8 mouse cellular contexts compared by ENCODE assay signal in the genomic region with DNA sequence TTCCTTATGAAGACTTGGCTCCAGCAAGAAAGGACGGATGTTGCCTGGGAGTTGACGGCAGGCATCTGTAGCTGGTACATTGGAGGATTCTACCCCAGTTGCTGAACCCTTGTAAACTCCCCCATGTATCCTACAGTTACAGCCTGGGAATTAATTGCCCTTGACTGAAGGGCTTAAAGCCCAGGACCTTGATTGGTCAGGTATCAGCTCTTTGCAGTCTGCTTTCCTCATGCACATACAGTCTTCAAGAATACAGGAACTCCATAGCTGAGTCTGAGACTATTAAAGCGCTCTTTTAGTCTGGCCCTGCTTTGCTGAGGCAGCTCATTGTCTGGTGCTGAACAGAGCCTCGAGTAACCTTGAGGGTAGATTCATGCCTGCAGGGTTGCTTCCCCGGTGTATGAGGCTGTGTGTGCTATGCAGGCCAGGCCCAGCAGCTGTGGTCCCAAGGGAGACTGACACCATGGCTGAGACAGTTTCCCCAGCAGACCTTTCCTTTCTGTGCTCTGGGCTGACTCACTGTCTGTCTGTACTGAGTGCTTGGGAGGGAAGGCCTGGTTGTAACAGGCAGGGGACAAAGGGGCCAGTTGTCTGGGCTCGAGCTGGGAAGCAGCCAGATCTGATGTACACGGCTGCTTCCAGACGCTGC. TPM values are rescaled to one million over a fixed set of nuclear protein-coding genes. Genes with fewer than 3 reads are reported as not detected.
A peak's percentile ranks its signal among the peaks of the same experiment; 100 is the strongest.
DNase-seq lines count a peak whose midpoint lies in the region; ATAC-seq and TF ChIP-seq lines count a peak whose summit lies in the region.

No protein-coding gene starts in this region.

- H3K4me3 ChIP-seq in neural tube, embryonic 11.5 days (ENCODE audit: low read depth, low read length) = no peak overlapping the region
- H3K4me3 ChIP-seq in forebrain, embryonic 16.5 days (replicated peaks; ENCODE audit: low read length) = no peak overlapping the region
- H3K4me3 ChIP-seq in hindbrain, postnatal 0 days (ENCODE audit: low read length) = no peak overlapping the region
- no peak overlapping the region for H3K4me3 ChIP-seq in liver, embryonic 11.5 days (ENCODE audit: low read depth, low read length)

- H3K4me2 ChIP-seq in neural tube, embryonic 11.5 days (ENCODE audit: low read depth) = no peak overlapping the region
- H3K4me2 ChIP-seq in forebrain, embryonic 16.5 days (ENCODE audit: low read length) = no peak overlapping the region
- no peak overlapping the region for H3K4me2 ChIP-seq in hindbrain, postnatal 0 days (ENCODE audit: low read depth, low read length)
- no peak overlapping the region for H3K4me2 ChIP-seq in liver, embryonic 11.5 days

- no peak for TF ChIP-seq CTCF in hindbrain, postnatal 0 days (IDR thresholded peaks at IDR 0.05; ENCODE audit: low read depth)

- H3K9me3 ChIP-seq in neural tube, embryonic 11.5 days (ENCODE audit: control insufficient read depth, low read length) = no peaks in the 10 kb centered on the region
- no peaks in the 10 kb centered on the region for H3K9me3 ChIP-seq in forebrain, embryonic 16.5 days (ENCODE audit: control insufficient read depth, low read length)
- no peaks in the 10 kb centered on the region for H3K9me3 ChIP-seq in hindbrain, postnatal 0 days (ENCODE audit: low read length)
- H3K9me3 ChIP-seq in liver, embryonic 11.5 days (ENCODE audit: control insufficient read depth, low read length) = no peaks in the 10 kb centered on the region

- no peak for ATAC-seq in neural tube, embryonic 11.5 days (ENCODE audit: insufficient read depth, low FRiP score, low TSS enrichment)
- 0 out of 2 replicates have a peak, but pooled peaks have one; percentile 23 for ATAC-seq in forebrain, embryonic 16.5 days
- ATAC-seq in hindbrain, postnatal 0 days = peak; percentile 37
- no peak for ATAC-seq in liver, embryonic 11.5 days (replicated peaks; ENCODE audit: low FRiP score)

- H3K36me3 ChIP-seq in neural tube, embryonic 11.5 days (ENCODE audit: control insufficient read depth, insufficient read depth, low read length) = no peaks in the 10 kb centered on the region; the same call in 1 of the 2 replicates
- no peaks in the 10 kb centered on the region for H3K36me3 ChIP-seq in forebrain, embryonic 16.5 days (ENCODE audit: control insufficient read depth, insufficient read depth)
- 0 out of 2 replicates have a peak, but pooled peaks cover 4% of the 10 kb centered on the region for H3K36me3 ChIP-seq in hindbrain, postnatal 0 days (ENCODE audit: insufficient read depth, low read length)
- H3K36me3 ChIP-seq in liver, embryonic 11.5 days (ENCODE audit: control insufficient read depth, insufficient read depth, low read length) = peaks cover 5% of the 10 kb centered on the region; the same call in 1 of the 2 replicates

- H3K9ac ChIP-seq in neural tube, embryonic 11.5 days (ENCODE audit: low read length) = peak overlapping the region; percentile 1
- no peak overlapping the region for H3K9ac ChIP-seq in forebrain, embryonic 16.5 days (replicated peaks; ENCODE audit: low read depth, low read length)
- H3K9ac ChIP-seq in hindbrain, postnatal 0 days (replicated peaks; ENCODE audit: low read length) = no peak overlapping the region
- H3K9ac ChIP-seq in liver, embryonic 11.5 days (ENCODE audit: low read depth, low read length) = no peak overlapping the region

- no peaks in the 10 kb centered on the region for H3K27me3 ChIP-seq in neural tube, embryonic 11.5 days (ENCODE audit: control insufficient read depth, insufficient read depth, low read length)
- no peaks in the 10 kb centered on the region for H3K27me3 ChIP-seq in forebrain, embryonic 16.5 days (replicated peaks; ENCODE audit: control insufficient read depth, insufficient read depth, low read length)
- no peaks in the 10 kb centered on the region for H3K27me3 ChIP-seq in hindbrain, postnatal 0 days (ENCODE audit: insufficient read depth, low read length)
- H3K27me3 ChIP-seq in liver, embryonic 11.5 days (replicated peaks; ENCODE audit: control insufficient read depth, insufficient read depth, low read length) = no peaks in the 10 kb centered on the region

- peak; percentile 29 for DNase-seq in neural tube, embryonic 11.5 days (ENCODE audit: low spot score)
- DNase-seq in neural tube, embryonic 10.5 days (ENCODE audit: extremely low spot score, low spot score) = no peak
- peak; percentile 34 for DNase-seq in hindbrain, postnatal 0 days (ENCODE audit: low spot score)
- peak; percentile 43 for DNase-seq in retina, postnatal 1 day
- no peak for DNase-seq in liver, embryonic 11.5 days (ENCODE audit: low spot score)
- DNase-seq in kidney, adult 9 months = no peak
- no peak for DNase-seq in spleen, postnatal 4 days (ENCODE audit: low spot score in 2 of 2)

- H3K27ac ChIP-seq in neural tube, embryonic 11.5 days (ENCODE audit: low read depth, low read length) = 0 out of 2 replicates have a peak overlapping the region, but pooled peaks have one; percentile 23
- H3K27ac ChIP-seq in forebrain, embryonic 16.5 days (ENCODE audit: low read length) = no peak overlapping the region
- no peak overlapping the region for H3K27ac ChIP-seq in hindbrain, postnatal 0 days
- no peak overlapping the region for H3K27ac ChIP-seq in liver, embryonic 11.5 days (ENCODE audit: low read depth, low read length)

- no peaks in the 10 kb centered on the region for H3K4me1 ChIP-seq in neural tube, embryonic 11.5 days (ENCODE audit: control insufficient read depth, insufficient read depth, low read length)
- H3K4me1 ChIP-seq in forebrain, embryonic 16.5 days (replicated peaks; ENCODE audit: control insufficient read depth, insufficient read depth, low read length) = peaks cover 7% of the 10 kb centered on the region
- peaks cover 10% of the 10 kb centered on the region for H3K4me1 ChIP-seq in hindbrain, postnatal 0 days (ENCODE audit: insufficient read depth, low read length)
- H3K4me1 ChIP-seq in liver, embryonic 11.5 days (replicated peaks; ENCODE audit: control insufficient read depth, insufficient read depth, low read length) = 0 out of 2 replicates have a peak, but pooled peaks cover 2% of the 10 kb centered on the region

- WGBS in neural tube, embryonic 11.5 days = 72% methylated on average over 8 of the region's 8 CpGs
- WGBS in forebrain, embryonic 16.5 days = 44% methylated on average over 8 of the region's 8 CpGs
- WGBS in hindbrain, postnatal 0 days = 41% methylated on average over 8 of the region's 8 CpGs
- 72% methylated on average over 8 of the region's 8 CpGs for WGBS in liver, embryonic 11.5 days

RNA-seq across cellular contexts. Expression of gene Pepd, which starts 17.6 kb away (rescaled TPM):
- polyA plus RNA-seq in neural tube, embryonic 11.5 days (2014; fragmentation: Nextera tagmentation; extraction: Ambion mirVana) = 62.9 and 74.2 TPM in 2 replicates
- 51.8 and 58.0 TPM in 2 replicates for polyA plus RNA-seq in forebrain, embryonic 16.5 days (2015; fragmentation: Nextera tagmentation; extraction: Ambion mirVana)
- 57.9 and 60.0 TPM in 2 replicates for total RNA-seq in hindbrain, postnatal 0 days (2014; rRNA removed)
- polyA plus RNA-seq in hindbrain, postnatal 0 days (2015; fragmentation: Nextera tagmentation; extraction: Ambion mirVana) = 61.5 and 64.5 TPM in 2 replicates
- polyA plus RNA-seq in liver, embryonic 11.5 days (2014; fragmentation: Nextera tagmentation; extraction: Ambion mirVana) = 53.4 and 55.7 TPM in 2 replicates

Comparison
In these comparisons a context has a peak if more than half of its experiments do, and no peak if none do; other contexts are left out.
1. DNase-seq: peak in neural tube, embryonic 11.5 days (single experiment), hindbrain, postnatal 0 days (single experiment) and retina, postnatal 1 day (single experiment); none in neural tube, embryonic 10.5 days (single experiment), liver, embryonic 11.5 days (single experiment), kidney, adult 9 months (single experiment) and spleen, postnatal 4 days (0 of 2).
2. ATAC-seq: peak in forebrain, embryonic 16.5 days (single experiment) and hindbrain, postnatal 0 days (single experiment); none in neural tube, embryonic 11.5 days (single experiment) and liver, embryonic 11.5 days (single experiment).